Mouse (Mus musculus) monocyte, adult 2 months (primary cell): ENCODE data around the gene Gid8.
A peak's percentile ranks its signal among the peaks of the same experiment; 100 is the strongest.

Experiments used
- DNase-seq, 2 experiments: peaks; one replicate each; pipeline ENCODE4 v3.0.0; 2022; ENCODE audit warnings: low spot score in 2 of 2, low read depth in 1 of 2

Gid8 gene

DNA sequence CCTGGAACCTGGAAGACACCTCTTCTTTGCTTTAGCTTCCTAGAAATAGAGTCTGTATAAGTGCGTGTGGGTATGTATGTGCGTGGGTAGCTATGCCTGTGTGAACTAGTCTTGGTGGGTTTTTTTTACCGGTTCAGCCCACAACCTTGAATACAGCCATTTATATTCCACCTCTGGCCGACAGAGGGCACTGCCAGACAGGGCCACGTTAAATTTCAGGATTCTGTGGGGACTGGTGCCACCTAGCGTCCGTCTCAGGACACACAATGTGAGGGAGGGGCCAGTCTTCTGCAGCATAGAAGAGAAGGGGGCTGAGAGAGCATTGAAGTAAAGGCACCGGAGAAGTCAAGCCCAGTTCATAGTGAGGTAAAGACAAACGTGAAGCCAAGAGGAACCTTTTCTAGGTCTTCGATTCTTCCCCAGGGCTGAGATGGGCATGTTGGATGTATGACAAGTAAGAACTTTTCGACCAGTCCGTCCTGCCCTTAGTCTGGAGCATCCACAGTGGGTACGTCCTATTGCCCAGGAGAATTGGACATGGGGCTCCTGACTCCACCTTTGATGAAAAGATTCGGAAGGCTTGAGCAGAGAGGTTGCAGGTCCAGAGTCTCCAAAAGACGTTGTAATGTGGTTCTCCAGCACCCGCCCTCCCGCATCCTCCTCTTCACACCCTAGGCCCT is 35.5 kb downstream of the Gid8 start:
- peak; percentile 35 to 82 for DNase-seq

DNA sequence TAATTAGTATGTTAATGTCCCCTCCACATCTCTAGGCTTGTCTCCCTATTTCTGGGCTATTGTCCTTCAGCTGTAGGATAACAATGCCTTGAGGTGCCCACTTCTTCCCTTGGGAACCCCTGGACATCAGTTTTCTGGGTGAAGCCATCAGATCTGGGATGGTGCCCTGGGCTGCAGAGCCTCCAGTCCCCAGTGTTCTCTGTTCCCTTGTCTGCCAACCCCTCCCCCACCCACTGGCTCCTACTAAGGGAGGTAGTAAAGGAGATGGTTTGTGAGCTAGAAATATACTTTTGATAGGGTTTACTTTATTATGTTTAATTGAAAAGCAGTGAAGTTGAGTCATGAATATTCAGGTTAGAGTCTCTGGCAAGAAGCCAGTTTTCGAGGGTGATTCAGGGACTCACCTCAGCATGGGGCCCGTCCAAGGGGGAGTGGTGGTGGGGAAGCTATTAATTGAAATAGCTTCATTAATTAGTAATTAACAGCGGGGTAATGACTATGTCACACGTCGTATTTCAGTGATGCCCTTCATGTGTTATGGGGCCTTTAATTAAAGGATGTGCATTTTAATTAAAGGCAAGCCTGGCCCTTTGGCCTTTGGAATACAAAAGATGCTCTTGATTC is 36.8 kb downstream of the Gid8 start:
- no peak for DNase-seq

DNA sequence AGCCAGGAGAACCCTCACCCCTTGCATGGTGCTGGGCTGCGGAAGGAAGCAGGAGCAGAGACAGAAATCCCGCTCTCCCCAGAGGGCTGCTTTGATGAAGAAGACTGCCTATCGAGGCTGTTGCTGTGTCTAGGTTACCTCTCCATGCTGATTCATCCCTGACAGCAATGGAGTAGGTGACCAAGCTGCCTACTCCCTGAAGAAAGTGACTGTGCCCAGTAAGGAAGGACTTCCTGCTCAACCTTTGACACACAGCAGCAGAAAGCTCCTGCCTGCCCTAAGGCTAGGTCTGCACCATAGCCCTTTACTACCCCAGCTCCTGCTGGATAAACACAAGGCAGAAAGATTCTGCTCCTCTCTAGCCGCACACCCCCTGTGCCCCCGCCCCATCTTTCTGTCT is 39.0 kb downstream of the Gid8 start:
- DNase-seq = no peak

DNA sequence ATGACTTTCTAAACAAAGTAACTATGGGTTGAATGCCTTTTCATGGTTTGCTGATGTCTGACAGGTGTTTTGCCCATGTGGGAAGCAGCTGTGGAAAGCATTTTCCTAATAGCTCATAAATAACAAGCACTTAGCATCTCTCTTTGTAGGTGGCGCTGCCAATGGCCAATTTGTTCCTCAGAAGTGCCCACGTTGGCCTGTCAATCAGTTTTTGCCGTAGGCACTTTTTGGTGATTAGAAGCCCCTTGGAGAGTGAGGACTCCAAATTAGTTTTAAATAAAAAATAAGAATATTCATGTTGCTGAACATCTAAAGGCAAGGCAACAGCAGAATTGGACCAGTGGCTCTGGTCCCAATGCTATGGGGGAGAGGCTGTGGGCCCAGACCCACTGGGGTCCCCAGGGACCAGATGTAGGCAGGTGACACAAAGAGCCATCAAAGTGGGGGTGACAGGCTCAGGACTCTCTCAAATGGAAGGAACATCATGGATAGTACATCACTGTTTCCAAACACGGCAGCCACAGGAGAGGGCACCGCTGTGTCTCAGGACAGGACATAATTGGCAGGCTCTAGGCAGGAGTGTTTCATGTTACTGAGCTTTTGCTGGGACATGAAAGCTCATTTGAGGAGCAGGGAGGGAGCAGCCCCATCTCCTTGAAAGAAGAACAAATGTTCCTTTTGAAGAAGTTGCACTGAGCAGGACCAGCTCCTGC is 45.2 kb downstream of the Gid8 start:
- DNase-seq = no peak

DNA sequence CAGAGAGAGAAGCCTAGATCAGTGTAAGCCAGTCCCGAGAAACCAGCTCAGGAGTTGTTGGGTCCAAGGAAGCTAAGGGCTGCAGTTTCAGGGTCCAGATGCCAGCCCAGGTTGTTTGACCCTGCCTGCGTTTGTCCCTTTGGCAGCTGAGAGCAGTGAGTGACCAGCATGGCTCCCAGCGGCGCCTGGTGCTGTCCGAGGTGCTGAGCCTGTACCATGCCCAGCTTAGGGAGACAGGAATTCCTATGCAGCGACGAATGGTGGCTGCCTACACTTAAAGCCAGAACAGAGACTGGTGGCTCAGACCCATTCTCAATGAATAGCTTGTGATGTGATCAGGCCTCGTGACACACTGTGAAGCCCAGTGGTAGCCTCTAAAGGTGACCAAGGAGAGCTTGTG is 46.0 kb downstream of the Gid8 start:
- no peak for DNase-seq

DNA sequence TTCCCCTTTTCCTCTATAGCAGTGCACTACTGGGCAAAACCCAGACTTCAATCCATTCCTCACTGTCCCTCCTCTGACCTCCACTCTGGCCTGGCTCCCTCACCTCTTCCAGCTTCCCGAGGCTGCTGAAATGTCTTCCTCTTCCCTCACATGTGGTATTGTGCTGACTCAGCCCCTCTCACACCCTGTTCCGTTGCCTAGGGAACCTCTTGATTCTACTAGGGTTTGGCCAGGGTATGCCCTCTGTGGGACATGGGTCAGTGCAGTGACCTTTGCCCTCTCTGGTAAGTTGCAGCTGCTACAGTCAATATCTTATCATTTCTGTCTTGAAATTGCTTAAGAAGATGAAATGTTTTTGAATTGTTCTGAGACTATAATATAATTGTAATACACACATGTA is 46.9 kb downstream of the Gid8 start:
- no peak for DNase-seq

DNA sequence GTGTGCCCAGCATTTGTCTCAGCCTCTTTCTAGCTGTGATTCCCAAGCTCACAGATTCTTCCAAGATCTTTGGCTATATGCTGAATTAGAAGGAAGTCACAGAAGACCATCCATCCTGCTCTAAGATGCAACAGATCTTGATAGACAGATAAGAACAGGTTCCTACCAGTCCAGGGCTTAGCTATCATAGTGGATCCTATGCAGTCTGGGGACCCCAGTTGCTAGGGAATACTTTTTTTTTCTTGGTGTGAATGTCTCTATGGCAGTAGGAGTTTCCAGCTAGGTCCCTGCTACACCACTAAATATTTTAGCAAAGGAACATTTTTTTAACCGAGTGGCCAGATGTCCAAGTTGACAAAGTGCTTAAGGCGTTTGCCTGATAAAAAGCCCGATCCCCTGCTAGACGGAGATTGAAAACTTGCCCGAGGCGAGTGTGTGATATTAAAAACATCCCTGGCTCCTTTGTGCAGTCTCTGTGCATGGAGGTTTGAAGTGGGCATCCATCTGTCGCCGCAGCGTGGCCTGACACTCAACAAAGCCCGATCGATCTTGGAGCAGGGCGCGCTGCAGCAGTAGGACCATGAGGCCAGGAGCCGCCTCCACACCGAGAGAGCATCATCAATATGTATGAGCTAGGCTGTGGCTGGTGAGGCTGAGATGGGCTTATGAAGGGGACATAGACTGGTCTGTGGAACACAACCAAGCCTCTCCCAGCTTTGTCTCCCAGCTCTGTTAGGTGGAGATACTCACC is 48.8 kb downstream of the Gid8 start:
- DNase-seq = no peak

DNA sequence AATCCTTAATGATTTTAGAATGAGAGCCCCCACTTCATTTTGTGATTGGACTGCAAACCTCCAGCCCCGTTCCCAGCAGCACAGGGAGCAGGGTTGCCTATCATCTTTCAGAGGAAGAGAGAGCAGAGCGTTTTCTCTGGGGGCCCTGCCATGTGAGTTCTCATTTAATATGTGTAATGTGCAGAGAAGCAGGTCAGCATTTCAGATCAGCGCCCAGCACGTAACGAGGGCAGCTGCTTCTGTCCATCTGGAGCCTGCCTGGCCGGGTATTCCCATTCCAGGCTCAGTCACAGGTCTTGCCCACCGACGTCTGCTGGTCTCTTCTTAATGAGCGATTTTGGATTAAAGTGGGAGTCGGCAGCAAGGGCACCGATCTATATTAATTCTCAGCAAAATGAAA is 55.1 kb downstream of the Gid8 start:
- no peak for DNase-seq

DNA sequence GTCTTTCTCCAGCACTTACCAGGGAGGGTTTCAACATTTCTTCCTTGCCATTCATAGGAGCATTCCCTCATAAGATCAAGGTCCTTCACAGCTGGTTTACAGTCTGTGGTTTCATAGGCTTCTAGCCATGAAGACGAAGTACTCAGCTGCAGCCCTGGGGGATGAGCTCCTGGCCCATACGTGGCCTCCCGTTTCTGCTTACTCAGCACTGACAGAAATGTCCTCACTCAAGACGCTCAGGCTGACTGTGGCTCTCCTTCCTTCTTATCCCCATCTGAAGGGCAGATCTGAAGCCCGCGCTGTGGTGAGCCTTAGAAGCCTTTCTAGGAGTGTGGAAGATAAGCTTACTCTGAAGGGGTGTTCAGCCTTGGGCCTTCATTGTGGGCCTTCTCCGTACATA is 55.8 kb downstream of the Gid8 start:
- DNase-seq = no peak
